Mouse (Mus musculus) midbrain, postnatal 0 days (tissue): ENCODE measurements at regions not wholly inside any gene's neighbourhood (a gene's known extent, or its start where the extent isn't known, plus 50 kb on each side); places are given as distances from the start of the nearest gene placed in this dataset.

ENCODE experiments used
- ATAC-seq: fragments of 200-750 bp; cut with Nextera tagmentation; 2 replicates; pipeline ENCODE4 v1.8.0; 2017; ENCODE audit warnings: moderate number of reproducible peaks, mild to moderate bottlenecking, moderate TSS enrichment, moderate library complexity; ENCODE audit not compliant: low FRiP score
- DNase-seq: peaks from one replicate; pipeline ENCODE4 v3.0.0-alpha.2; 2015; ENCODE audit warnings: low spot score
- H3K27ac ChIP-seq: fragments of 300-500 bp; sonication (generic); 2 replicates; pipeline ENCODE4 v1.5.1; 2014; ENCODE audit warnings: low read depth, mild to moderate bottlenecking, low read length, mixed read lengths
- H3K27me3 ChIP-seq: fragments of 300-500 bp; sonication (generic); 2 replicates; pipeline ENCODE4 v1.6.1; 2014; ENCODE audit warnings: low read length, control low read depth, mixed read lengths; ENCODE audit not compliant: insufficient read depth
- H3K36me3 ChIP-seq: fragments of 300-500 bp; sonication (generic); 2 replicates; pipeline ENCODE4 v1.6.1; 2014; ENCODE audit warnings: low read length, control low read depth, mixed read lengths; ENCODE audit not compliant: insufficient read depth
- H3K4me1 ChIP-seq: fragments of 300-500 bp; sonication (generic); 2 replicates; pipeline ENCODE4 v1.6.1; 2014; ENCODE audit warnings: mild to moderate bottlenecking, control low read depth, antibody characterized with exemption, low read length, mixed read lengths; ENCODE audit not compliant: insufficient read depth
- H3K4me2 ChIP-seq: fragments of 300-500 bp; sonication (generic); 2 replicates; pipeline ENCODE4 v1.6.1; 2014; ENCODE audit warnings: low read depth, mild to moderate bottlenecking, low read length, mixed read lengths; ENCODE audit not compliant: poor library complexity, severe bottlenecking
- H3K4me3 ChIP-seq: fragments of 300-500 bp; sonication (generic); 2 replicates; pipeline ENCODE4 v1.5.1; 2014; ENCODE audit warnings: low read depth, mild to moderate bottlenecking, low read length, moderate library complexity
- H3K9ac ChIP-seq: fragments of 300-500 bp; sonication (generic); replicated peaks from 2 replicates; pipeline ENCODE4 v1.6.1; 2014; ENCODE audit warnings: mild to moderate bottlenecking, low read length, moderate library complexity, mixed read lengths; ENCODE audit not compliant: poor library complexity, severe bottlenecking
- H3K9me3 ChIP-seq: fragments of 300-500 bp; sonication (generic); 2 replicates; pipeline ENCODE4 v1.6.1; 2016; ENCODE audit warnings: low read length, control low read depth
- CTCF ChIP-seq: IDR thresholded peaks from 2 replicates; pipeline ENCODE4 v1.5.1; 2016; ENCODE audit warnings: antibody characterized with exemption, mild to moderate bottlenecking
- WGBS: fragments of 180-500 bp; shearing (Covaris S2); extraction: QIAGEN DNeasy Blood & Tissue Kit; methylation state at CpG from one replicate; pipeline ENCODE4 v1.1.7; 2014; 5-methylcytosine and 5-hydroxymethylcytosine counted together

- Histone ChIP-seq H3K4me1 (no peaks in the 10 kb centered on the region), H3K36me3 (no peaks in the 10 kb centered on the region), H3K4me2 (no peak overlapping the region), H3K27ac (no peak overlapping the region), H3K9ac (no peak overlapping the region), H3K27me3 (no peaks in the 10 kb centered on the region), H3K9me3 (no peaks in the 10 kb centered on the region), H3K4me3 (no peak overlapping the region)
- DNase-seq (no peak), ATAC-seq (no peak; the same call in 1 of the 2 replicates)
- 70% methylated on average over 3 of the region's 3 CpGs for WGBS
- TF ChIP-seq CTCF = no peak
These were observed 192.5 kb downstream of the Cdh26 start for GRCm38 (mm10) chr2:178622801-178623200.

DNA sequence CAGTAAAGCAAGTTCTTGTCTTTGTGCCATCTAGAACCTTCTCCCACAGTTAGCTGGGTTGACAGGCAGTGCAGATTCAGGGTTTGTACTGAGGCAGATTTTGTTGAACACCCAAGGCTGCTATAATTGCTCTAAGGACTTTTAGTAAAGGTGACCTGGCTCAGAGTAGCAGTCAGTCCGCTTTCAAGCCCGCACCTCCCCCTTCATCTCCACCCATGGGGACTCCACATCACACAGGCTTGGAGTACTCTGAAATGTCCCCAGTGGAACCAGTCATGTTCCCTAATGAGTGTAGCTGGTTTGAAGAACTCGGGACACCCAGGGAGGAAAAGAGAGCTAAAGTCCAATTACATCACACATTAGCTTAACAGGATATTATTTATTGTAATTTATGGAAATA is 194.1 kb downstream of the Cdh26 start:
- DNase-seq (no peak), ATAC-seq (no peak)
- 50% methylated on average over 3 of the region's 3 CpGs for WGBS
- no peaks in the 10 kb centered on the region for H3K27me3 ChIP-seq
- H3K4me3 ChIP-seq = no peak overlapping the region
- H3K9ac ChIP-seq = no peak overlapping the region
- no peak overlapping the region for H3K27ac ChIP-seq
- no peaks in the 10 kb centered on the region; the same call in 1 of the 2 replicates for H3K4me1 ChIP-seq
- no peaks in the 10 kb centered on the region for H3K36me3 ChIP-seq
- H3K9me3 ChIP-seq = no peaks in the 10 kb centered on the region
- H3K4me2 ChIP-seq = no peak overlapping the region
- TF ChIP-seq CTCF = no peak

- ATAC-seq = no peak
- WGBS = 64% methylated on average over 1 of the region's 1 CpGs
These were observed 194.6 kb downstream of the Cdh26 start for GRCm38 (mm10) chr2:178624907-178625306.

DNA sequence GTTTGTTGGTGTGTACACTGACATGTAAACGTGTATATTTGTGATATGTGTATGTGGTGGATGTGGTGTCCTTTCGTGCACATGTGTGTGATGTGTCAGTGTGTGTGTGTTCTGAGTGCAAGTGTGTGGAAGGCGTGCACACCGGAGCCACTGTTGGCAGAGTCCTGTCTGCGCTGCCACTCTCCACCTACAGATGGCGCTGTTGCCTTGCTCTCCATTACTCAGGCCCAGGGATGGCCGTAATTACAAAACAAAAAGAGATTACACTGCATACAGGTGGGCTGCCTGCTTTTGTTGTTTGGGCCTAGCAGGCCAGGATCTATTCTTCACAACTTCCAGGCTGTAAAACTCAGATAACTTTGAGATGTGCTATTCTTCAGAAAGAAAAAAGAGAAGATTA is 199.4 kb downstream of the Cdh26 start:
- Histone ChIP-seq H3K9ac (no peak overlapping the region), H3K4me2 (no peak overlapping the region), H3K27me3 (no peaks in the 10 kb centered on the region), H3K9me3 (no peaks in the 10 kb centered on the region), H3K36me3 (no peaks in the 10 kb centered on the region), H3K4me1 (no peaks in the 10 kb centered on the region; the same call in 1 of the 2 replicates), H3K4me3 (no peak overlapping the region), H3K27ac (no peak overlapping the region)
- ATAC-seq = 0 out of 2 replicates have a peak, but pooled peaks have one; percentile 54
- peak; percentile 98 for TF ChIP-seq CTCF
- 25% methylated on average over 7 of the region's 7 CpGs for WGBS
- DNase-seq = peak; percentile 64

More at GRCm38 (mm10) chr2:178624907-178625306, 194.6 kb downstream of the Cdh26 start:
- Histone ChIP-seq H3K27me3 (no peaks in the 10 kb centered on the region), H3K4me3 (no peak overlapping the region), H3K4me2 (no peak overlapping the region), H3K27ac (no peak overlapping the region), H3K36me3 (no peaks in the 10 kb centered on the region), H3K9me3 (no peaks in the 10 kb centered on the region), H3K4me1 (no peaks in the 10 kb centered on the region; the same call in 1 of the 2 replicates), H3K9ac (no peak overlapping the region)
- no peak for DNase-seq
- no peak for TF ChIP-seq CTCF

GRCm38 (mm10) chr2:178630511-178630910 is 200.2 kb downstream of the Cdh26 start:
- H3K4me3 ChIP-seq = no peak overlapping the region
- H3K27ac ChIP-seq = no peak overlapping the region
- H3K9me3 ChIP-seq = no peaks in the 10 kb centered on the region

GRCm38 (mm10) chr2:178631336-178631735 is 201.0 kb downstream of the Cdh26 start:
- Histone ChIP-seq H3K27me3 (no peaks in the 10 kb centered on the region), H3K4me1 (no peaks in the 10 kb centered on the region; the same call in 1 of the 2 replicates), H3K36me3 (no peaks in the 10 kb centered on the region), H3K27ac (no peak overlapping the region), H3K9ac (no peak overlapping the region), H3K4me2 (no peak overlapping the region), H3K4me3 (no peak overlapping the region), H3K9me3 (no peaks in the 10 kb centered on the region)
- no peak for ATAC-seq
- no peak for TF ChIP-seq CTCF
- whole genome bisulfite sequencing = 64% methylated on average over 3 of the region's 3 CpGs
- no peak for DNase-seq

More at GRCm38 (mm10) chr2:178630511-178630910, 200.2 kb downstream of the Cdh26 start:
- H3K27me3 ChIP-seq = no peaks in the 10 kb centered on the region
- 78% methylated on average over 12 of the region's 12 CpGs for WGBS
- DNase-seq = no peak
- ATAC-seq = no peak
- no peaks in the 10 kb centered on the region for H3K36me3 ChIP-seq
- H3K4me2 ChIP-seq = no peak overlapping the region
- H3K9ac ChIP-seq = no peak overlapping the region
- H3K4me1 ChIP-seq = no peaks in the 10 kb centered on the region; the same call in 1 of the 2 replicates
- no peak for TF ChIP-seq CTCF
